Mouse (Mus musculus) limb, embryonic 11.5 days (tissue): ENCODE data around the gene Gabpb2. TPM values are rescaled to one million over a fixed set of nuclear protein-coding genes. Genes with fewer than 3 reads are reported as not detected.

Experiments used
- ATAC-seq: fragments of 200-750 bp; cut with Nextera tagmentation; 2 replicates; pipeline ENCODE4 v1.8.0; 2017; ENCODE audit warnings: low read depth; ENCODE audit not compliant: insufficient number of reproducible peaks, low FRiP score, low TSS enrichment
- DNase-seq: peaks from one replicate; pipeline ENCODE4 v3.0.0-alpha.2; 2015; ENCODE audit warnings: low spot score
- H3K27ac ChIP-seq: fragments of 300-500 bp; sonication (generic); replicated peaks from 2 replicates; pipeline ENCODE4 v1.5.1; 2014; ENCODE audit warnings: low read depth, mild to moderate bottlenecking, low read length
- H3K27me3 ChIP-seq: fragments of 300-500 bp; sonication (generic); 2 replicates; pipeline ENCODE4 v1.6.1; 2014; ENCODE audit warnings: mild to moderate bottlenecking, low read length, mixed read lengths; ENCODE audit not compliant: control insufficient read depth, insufficient read depth
- H3K36me3 ChIP-seq: fragments of 300-500 bp; sonication (generic); 2 replicates; pipeline ENCODE4 v1.6.1; 2014; ENCODE audit warnings: mild to moderate bottlenecking, low read length, moderate library complexity, mixed read lengths; ENCODE audit not compliant: control insufficient read depth, insufficient read depth
- H3K4me1 ChIP-seq: fragments of 300-500 bp; sonication (generic); 2 replicates; pipeline ENCODE4 v1.6.1; 2014; ENCODE audit warnings: low read length, mixed read lengths; ENCODE audit not compliant: control insufficient read depth, insufficient read depth
- H3K4me2 ChIP-seq: fragments of 300-500 bp; sonication (generic); 2 replicates; pipeline ENCODE4 v1.6.1; 2014; ENCODE audit warnings: low read depth, mild to moderate bottlenecking, moderate library complexity; ENCODE audit not compliant: severe bottlenecking
- H3K4me3 ChIP-seq: fragments of 300-500 bp; sonication (generic); 2 replicates; pipeline ENCODE4 v1.5.1; 2014; ENCODE audit warnings: low read depth, low read length
- H3K9ac ChIP-seq: fragments of 300-500 bp; sonication (generic); 2 replicates; pipeline ENCODE4 v1.6.1; 2014; ENCODE audit warnings: mild to moderate bottlenecking, low read length
- H3K9me3 ChIP-seq: fragments of 300-500 bp; sonication (generic); 2 replicates; pipeline ENCODE4 v1.6.1; 2016; ENCODE audit warnings: low read length; ENCODE audit not compliant: control insufficient read depth
- WGBS: fragments of 180-500 bp; shearing (Covaris S2); extraction: QIAGEN DNeasy Blood & Tissue Kit; methylation state at CpG from one replicate; pipeline ENCODE4 v1.1.7; 2014; 5-methylcytosine and 5-hydroxymethylcytosine counted together
- polyA plus RNA-seq: library from polyadenylated mRNA; unstranded; fragments of >200 nt; fragmentation: Nextera tagmentation; extraction: Ambion mirVana; gene quantifications from 2 replicates; pipeline ENCODE4 v1.2.1, GENCODE M21; 2014

Gabpb2 gene
- polyA plus RNA-seq, 1 experiment from 2014 or later = 8.9 TPM

DNA sequence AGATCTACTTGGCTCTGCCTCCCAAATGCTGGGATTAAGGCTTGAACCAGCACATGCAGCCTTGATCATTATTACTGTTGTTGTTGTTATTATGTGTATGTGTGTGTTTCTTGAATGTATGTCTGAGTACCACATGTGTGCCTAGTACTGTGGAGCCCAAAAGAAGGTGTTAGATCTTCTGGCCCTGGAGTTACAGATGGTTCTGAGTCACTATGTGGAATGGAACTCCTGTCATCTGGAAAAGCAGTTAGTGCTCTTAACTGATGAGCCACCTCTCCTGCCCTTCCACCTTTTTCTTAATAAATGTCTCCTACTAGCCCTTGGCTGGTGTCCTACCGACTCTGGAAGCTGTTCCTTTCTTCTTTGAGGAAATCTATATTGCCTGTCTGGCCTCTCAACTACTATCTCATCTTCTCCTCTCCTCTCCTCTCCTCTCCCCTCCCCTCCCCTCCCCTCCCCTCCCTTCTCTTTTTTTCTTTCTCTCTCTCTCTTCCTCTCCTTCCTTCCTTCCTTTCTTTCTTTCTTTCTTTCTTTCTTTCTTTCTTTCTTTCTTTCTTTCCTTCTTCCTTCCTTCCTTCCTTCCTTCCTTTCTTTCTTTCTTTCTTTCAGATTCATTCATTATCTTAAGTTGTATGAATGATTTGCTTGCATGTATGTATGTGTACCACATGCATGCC is 30.1 kb upstream of the Gabpb2 start:
- Histone ChIP-seq H3K4me3 (no peak overlapping the region), H3K27me3 (no peaks in the 10 kb centered on the region), H3K36me3 (no peaks in the 10 kb centered on the region), H3K4me1 (no peaks in the 10 kb centered on the region), H3K9me3 (no peaks in the 10 kb centered on the region), H3K9ac (no peak overlapping the region), H3K27ac (no peak overlapping the region), H3K4me2 (no peak overlapping the region)
- no peak for ATAC-seq
- WGBS = 76% methylated on average over 1 of the region's 1 CpGs
- no peak for DNase-seq

DNA sequence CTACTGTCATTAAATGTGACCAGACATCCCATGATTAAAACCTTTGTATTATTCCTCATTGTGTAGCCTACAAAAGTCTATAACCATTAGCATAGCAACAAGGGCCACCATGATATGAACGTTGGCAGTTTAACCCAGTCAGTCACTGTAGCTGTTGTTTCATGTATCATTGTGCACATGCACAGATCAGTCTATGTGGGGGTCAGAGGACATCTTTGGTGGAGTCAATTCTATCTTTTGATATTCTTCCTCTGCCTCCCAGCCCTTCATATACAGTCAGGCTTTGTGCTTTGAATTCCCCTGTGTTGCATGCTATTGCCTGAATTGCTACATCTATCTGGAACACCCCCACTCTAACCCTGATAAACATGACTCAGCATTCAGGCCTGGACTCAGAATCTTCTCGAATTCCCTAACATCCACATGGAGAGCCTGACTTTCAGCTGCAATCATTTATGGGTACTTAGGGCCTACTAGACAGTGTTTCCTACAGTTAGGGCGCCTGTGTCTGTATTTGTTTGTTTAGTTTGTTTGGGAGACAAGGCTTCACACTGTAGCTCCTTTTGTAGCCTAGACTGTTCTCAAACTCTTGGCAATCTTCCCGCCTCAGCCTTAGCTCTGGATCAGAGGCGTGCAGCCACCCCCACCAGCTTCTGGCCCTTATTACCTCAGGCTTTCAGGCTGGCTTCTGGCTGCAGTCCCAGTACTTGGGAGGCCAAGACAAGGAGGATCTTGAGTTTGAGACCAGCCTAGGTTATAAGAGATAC is 28.9 kb upstream of the Gabpb2 start:
- H3K9me3 ChIP-seq = no peaks in the 10 kb centered on the region
- DNase-seq (no peak), ATAC-seq (no peak)
- H3K4me2 ChIP-seq = no peak overlapping the region
- WGBS = 88% methylated on average over 5 of the region's 5 CpGs
- H3K27me3 ChIP-seq = no peaks in the 10 kb centered on the region
- H3K4me3 ChIP-seq = no peak overlapping the region
- H3K27ac ChIP-seq = no peak overlapping the region
- no peaks in the 10 kb centered on the region for H3K36me3 ChIP-seq
- no peaks in the 10 kb centered on the region for H3K4me1 ChIP-seq
- no peak overlapping the region for H3K9ac ChIP-seq

DNA sequence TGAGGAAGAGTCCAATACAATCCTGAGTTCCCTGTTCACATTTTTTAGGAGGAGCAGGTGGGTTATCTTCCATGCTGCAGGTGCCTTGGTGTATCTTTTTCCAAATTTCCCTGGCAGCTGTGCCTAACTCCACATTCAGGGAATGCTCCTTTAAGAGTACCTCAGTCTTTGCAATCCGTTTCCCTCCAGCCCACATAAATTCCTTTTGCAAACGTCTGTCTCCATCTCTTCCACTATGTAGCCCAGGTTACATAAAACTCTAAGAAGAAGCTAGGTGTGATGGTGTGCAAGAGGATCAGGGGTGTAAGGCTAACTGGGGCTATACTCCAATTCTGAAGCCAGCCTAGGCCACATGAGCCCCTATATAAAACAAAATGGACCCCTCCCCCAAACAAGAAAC is 25.4 kb upstream of the Gabpb2 start:
- Histone ChIP-seq H3K9me3 (no peaks in the 10 kb centered on the region), H3K36me3 (peaks cover 2% of the 10 kb centered on the region; the same call in 1 of the 2 replicates), H3K27ac (no peak overlapping the region), H3K4me3 (no peak overlapping the region), H3K4me1 (no peaks in the 10 kb centered on the region), H3K9ac (no peak overlapping the region), H3K4me2 (no peak overlapping the region), H3K27me3 (no peaks in the 10 kb centered on the region)
- ATAC-seq (no peak), DNase-seq (no peak)
- WGBS = 77% methylated on average over 2 of the region's 2 CpGs

DNA sequence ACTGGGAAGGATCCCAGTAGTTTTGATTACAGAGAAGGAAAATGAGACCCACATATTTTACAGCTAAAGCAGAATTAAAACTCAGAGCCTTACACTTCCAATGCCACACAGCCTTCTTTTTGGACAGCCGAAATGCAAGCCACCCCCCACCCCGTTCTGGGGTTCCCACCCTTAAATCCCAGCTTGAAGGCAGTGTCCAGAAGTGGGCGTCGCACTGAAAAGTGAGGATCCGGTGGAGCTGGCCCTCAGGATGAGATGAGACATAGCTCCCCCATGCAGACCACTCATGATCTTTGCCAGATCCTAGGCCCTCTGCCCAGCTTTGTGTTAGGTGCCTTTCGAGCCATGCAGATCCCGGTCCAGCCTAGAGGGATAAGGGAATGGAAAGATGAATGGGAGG is 23.8 kb upstream of the Gabpb2 start, which contains the start of gene Gm128:
TSS of gene Gm128 (minus strand) at position 101 of the 400 bp plus-strand sequence.
- 75% methylated on average over 7 of the region's 7 CpGs for WGBS
- Histone ChIP-seq H3K27ac (no peak within 1 kb of the TSS), H3K9ac (0 out of 2 replicates have a peak within 1 kb of the TSS, but pooled peaks have one; percentile 4)

DNA sequence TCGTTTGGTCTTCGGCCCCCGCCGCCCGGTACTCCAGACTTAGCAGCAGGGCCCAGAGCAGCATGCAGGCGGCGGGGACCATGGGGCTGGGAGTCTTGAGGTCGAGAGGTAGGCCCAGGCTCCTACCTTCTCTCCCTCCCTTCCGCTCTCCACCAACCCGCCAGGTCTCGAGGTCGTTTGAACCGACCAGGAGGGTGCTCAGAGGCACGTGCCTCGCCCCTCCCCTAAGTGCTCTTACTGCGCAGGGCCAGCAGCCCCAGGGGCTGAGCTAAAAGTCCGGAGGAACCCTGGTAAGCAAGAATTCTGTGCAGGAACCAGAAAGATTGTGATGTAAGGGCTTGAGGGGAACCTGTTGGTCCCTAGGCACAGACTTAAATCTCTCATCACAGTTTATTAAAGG is 23.2 kb upstream of the Gabpb2 start:
- Histone ChIP-seq H3K4me3 (peak overlapping the region; percentile 12; the same call in 1 of the 2 replicates), H3K36me3 (peaks cover 9% of the 10 kb centered on the region; the same call in 1 of the 2 replicates), H3K4me2 (peak overlapping the region; percentile 33), H3K9me3 (no peaks in the 10 kb centered on the region), H3K4me1 (no peaks in the 10 kb centered on the region), H3K27me3 (no peaks in the 10 kb centered on the region), H3K9ac (no peak overlapping the region), H3K27ac (no peak overlapping the region)
- ATAC-seq = peak; percentile 54; the same call in 1 of the 2 replicates
- peak; percentile 39 for DNase-seq
- WGBS = 22% methylated on average over 17 of the region's 17 CpGs

More for the DNA sequence above, 23.8 kb upstream of the Gabpb2 start, which contains the start of gene Gm128:
- ATAC-seq (no peak), DNase-seq (no peak)
- Histone ChIP-seq H3K36me3 (peaks cover 6% of the 10 kb centered on the region; the same call in 1 of the 2 replicates), H3K4me2 (peak within 1 kb of the TSS; percentile 33), H3K9me3 (no peaks in the 10 kb centered on the region), H3K27me3 (no peaks in the 10 kb centered on the region), H3K4me3 (peak within 1 kb of the TSS; percentile 12; the same call in 1 of the 2 replicates), H3K4me1 (no peaks in the 10 kb centered on the region)

DNA sequence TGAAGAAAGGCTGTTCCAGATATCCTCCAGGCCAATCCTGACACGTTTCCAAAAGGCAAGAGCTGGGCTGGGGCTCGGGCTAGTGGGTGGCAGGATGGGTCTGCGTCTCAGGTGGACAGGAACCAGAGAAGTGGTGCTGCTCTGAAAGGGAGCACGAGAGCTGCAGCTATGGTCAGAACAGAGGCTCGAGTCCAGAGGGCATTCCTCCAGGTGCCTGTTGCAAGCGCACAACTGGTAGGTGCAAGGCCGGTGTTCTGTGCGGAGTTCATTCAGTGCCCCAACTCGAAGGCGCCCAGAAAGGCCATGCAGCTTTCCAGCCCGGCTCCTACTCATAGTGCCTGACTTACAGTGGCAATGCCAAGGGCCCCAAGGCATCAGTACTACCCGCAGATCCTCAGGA is 22.3 kb upstream of the Gabpb2 start:
- H3K27ac ChIP-seq = no peak overlapping the region
- H3K4me1 ChIP-seq = no peaks in the 10 kb centered on the region
- peaks cover 16% of the 10 kb centered on the region; the same call in 1 of the 2 replicates for H3K36me3 ChIP-seq
- ATAC-seq (no peak), DNase-seq (no peak)
- 88% methylated on average over 12 of the region's 12 CpGs for WGBS
- no peak overlapping the region for H3K4me2 ChIP-seq
- no peaks in the 10 kb centered on the region for H3K27me3 ChIP-seq
- H3K4me3 ChIP-seq = no peak overlapping the region
- H3K9ac ChIP-seq = no peak overlapping the region
- no peaks in the 10 kb centered on the region for H3K9me3 ChIP-seq

DNA sequence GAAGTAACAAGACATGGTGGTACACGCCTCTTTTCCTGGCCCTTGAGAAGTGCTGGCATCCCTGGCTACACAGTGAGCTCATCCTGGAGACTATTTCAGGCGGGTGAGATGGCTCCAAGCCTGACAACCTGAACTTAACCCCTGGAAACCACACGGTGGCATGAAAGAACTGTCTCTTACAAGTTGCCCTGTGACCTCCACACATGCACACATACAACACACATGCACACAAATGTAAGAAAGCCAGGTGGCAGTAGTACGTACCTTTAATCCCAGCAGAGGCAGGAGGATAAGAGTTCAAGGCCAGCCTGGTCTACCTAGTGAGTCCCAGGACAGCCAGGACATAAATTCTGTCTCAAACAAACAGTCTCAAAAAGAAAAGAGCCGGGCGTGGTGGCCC is 21.3 kb upstream of the Gabpb2 start:
- Histone ChIP-seq H3K27ac (no peak overlapping the region), H3K4me3 (no peak overlapping the region), H3K9me3 (no peaks in the 10 kb centered on the region), H3K9ac (no peak overlapping the region), H3K27me3 (no peaks in the 10 kb centered on the region), H3K4me1 (no peaks in the 10 kb centered on the region), H3K4me2 (no peak overlapping the region), H3K36me3 (peaks cover 21% of the 10 kb centered on the region)
- no peak for DNase-seq
- ATAC-seq = no peak
- 90% methylated on average over 6 of the region's 6 CpGs for WGBS

DNA sequence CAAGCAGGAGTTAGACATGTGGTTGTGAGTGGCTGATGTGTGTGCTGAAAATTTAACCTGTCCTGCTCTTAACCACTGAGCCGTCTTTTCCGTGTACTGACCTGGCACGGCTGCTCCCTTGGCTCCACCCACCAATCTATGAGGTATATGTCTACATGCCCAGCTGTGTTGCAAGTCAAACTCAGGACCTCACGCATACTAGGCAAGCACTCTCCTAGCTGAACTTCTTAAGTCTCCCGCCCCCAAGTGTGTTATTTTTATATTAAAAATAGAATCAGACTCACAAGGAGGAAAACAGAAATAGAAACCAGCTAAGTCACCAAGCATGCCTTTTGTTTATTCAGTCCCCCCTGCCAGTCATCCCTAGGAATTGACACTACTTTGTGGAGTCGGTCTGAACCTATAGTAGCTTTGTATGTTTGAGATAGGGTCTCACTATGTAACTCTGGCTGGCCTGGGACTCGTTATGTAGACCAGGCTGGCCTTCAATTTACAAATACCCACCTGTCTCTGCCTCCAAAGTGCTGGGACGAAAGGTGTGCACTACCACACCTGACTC is 19.9 kb upstream of the Gabpb2 start:
- peaks cover 35% of the 10 kb centered on the region for H3K36me3 ChIP-seq
- ATAC-seq (no peak), DNase-seq (no peak)
- no peak overlapping the region for H3K27ac ChIP-seq
- H3K4me1 ChIP-seq = no peaks in the 10 kb centered on the region
- H3K4me2 ChIP-seq = no peak overlapping the region
- no peak overlapping the region for H3K4me3 ChIP-seq
- H3K9ac ChIP-seq = no peak overlapping the region
- 92% methylated on average over 8 of the region's 8 CpGs for WGBS
- H3K9me3 ChIP-seq = no peaks in the 10 kb centered on the region
- H3K27me3 ChIP-seq = no peaks in the 10 kb centered on the region
